Mouse (Mus musculus) urinary bladder, postnatal 25 days (tissue): ENCODE results near the gene Hmgb2.
"Not testable (repeated sequence)": the region's sequence is repeated elsewhere in the genome, so short reads cannot be mapped to it uniquely, and the experiment has no call there.

Experiments used
- DNase-seq: peaks from one replicate; pipeline ENCODE4 v3.0.0; 2022; ENCODE audit warnings: low spot score

Hmgb2 gene

DNA sequence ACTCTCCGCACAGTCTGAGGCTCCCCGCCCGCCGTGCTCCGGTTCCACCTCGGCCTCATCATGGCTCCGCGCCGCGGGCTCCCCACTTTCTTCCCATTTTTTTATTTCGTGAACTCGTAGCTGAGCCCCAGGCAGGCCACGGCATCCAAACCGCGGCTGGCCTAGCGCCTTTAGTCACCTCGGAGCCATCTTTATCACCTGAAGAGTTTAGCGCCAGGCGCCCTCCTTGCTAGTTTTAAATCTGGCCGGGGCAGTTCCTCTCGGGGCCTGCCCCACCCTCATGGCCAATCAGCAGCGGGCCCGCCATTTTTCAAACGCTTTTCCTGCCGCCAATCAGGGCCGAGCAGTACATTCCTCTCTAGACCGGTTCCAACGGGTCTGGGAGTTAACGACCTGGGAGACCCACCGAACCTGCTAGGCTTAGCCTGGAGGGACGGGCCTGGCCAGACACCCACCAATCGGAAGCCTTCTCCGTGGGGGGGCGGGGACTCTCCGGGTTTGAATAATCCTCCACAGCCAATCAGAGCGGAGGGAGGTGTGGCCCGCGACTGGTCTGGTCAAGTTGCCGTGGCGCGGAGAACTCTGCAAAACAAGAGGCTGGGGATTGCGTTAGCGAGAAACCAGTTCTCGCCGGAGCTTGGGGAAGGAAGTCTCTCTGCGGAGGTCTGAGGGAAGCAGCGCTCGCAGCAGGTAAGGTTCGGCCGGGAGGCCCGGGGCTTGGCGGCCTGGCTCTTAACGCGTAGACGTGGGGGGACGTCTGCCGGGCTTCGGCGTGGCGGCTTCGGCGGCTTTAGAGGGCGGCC lies at the start of gene Hmgb2:
Gene Hmgb2 (plus strand): TSS at position 592 of the 803 bp plus-strand sequence.
- DNase-seq = peak; percentile 98

DNA sequence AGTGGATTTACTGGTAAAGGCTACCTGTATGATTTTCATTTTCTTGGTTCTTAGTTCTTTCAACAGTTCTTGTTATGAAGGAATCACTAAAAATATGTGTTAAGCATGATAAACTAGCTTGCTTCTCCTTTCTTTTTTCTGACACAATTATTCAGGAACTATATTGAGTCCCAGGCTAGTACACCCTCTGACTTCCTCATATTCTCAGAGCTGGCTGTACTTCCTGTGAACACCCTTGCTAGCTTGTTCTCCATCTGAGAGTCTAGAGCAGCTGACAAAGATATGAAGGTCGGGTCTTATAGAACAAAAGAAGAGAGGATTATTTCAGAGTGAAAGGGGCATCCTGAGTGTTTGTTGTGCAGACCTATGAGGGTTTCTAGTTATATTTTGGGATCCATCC lies 48.9 kb upstream of the Hmgb2 start:
- DNase-seq = no peak

DNA sequence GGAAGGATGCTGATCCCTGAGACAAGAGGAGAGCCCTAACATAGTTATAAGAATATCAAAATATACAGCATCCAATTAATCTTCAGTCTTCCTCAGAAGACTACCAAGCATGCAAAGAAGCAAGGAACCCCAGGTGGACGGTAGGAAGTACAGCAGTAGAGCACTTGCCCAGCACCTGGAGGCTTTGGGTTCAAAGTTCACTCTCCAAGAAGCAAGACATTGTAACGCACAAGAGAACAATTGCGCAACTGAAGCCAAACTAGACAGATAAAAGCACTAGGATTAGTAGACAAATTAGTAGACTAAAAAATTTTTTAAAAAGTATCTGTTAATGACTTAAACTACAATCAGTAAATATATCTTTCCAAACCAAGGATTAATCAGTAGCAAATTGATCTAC lies 48.0 kb upstream of the Hmgb2 start:
- DNase-seq = no peak

DNA sequence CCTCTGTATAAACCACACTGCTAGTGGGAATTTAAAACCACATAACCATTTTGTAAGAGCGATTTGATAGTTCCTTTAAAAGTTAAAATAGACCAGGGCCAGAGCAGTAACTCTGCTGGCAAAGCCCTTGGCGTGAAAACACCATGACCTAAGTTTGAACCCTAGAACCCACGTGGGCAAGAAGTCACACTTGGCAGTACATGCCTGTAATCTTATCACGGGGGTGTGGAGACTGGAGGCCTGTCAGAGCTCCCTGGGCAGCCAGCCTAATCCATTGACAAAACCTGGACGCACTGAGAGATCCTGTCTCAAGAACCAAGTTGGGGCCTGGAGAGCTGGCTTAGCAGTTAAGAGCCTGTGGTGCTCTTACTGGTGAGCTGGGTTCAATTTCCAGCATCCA lies 43.1 kb upstream of the Hmgb2 start:
- DNase-seq = peak; percentile 43

DNA sequence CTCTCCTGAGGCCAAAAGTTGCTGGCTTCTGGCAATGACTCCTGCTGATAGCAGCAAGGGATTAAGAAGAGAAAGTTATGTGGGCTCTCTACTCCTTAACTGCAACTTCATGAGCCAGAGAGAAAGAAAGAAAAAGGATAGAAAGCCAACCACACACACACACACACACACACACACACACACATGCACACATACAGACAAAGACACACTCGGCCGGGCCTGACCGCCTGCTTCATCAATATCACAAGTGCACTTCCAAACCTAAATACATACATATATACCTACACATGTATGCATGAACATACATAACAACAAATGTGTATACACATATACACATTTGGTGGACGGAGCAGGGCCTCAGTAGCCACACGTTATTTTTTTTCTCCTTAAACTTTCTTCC lies 40.8 kb upstream of the Hmgb2 start:
- DNase-seq = no peak

DNA sequence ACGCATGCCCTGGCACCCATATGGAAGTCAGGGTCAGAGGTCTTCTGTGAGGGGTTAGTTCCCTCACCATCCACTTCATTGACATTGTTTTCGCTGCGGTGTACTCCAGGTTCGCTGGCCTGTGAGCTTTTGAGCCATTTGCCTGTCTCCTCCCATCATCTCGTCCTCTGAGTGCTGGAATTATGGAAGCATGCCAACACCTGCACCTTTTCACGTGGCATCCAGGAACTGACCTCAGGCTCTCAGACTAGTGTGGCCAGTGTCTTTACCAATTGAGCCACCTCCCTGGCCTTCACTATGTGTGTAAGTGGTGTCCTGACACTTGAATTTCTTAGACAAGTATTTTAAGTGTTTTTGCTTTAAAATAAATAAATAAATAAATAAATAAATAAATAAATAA lies 38.0 kb upstream of the Hmgb2 start:
- DNase-seq = no peak

DNA sequence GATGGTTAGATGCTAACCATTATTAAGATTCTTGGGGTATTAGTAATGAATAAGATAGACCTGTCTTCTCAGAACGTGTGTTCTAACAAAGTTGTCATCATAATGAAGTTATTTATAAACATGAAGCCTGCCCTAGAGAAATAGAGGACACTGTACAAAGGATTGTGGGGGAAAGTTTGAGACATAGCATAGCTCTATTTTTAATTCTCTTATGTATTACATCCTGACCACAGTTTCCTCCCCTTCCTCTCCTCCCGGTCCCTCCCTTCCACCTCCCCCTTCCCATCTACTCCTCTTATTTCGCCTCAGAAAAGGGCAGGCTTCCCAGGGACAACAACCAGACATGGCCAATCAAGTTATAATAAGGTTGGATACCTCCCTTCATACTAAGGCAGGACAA lies 33.3 kb upstream of the Hmgb2 start:
- no peak for DNase-seq

DNA sequence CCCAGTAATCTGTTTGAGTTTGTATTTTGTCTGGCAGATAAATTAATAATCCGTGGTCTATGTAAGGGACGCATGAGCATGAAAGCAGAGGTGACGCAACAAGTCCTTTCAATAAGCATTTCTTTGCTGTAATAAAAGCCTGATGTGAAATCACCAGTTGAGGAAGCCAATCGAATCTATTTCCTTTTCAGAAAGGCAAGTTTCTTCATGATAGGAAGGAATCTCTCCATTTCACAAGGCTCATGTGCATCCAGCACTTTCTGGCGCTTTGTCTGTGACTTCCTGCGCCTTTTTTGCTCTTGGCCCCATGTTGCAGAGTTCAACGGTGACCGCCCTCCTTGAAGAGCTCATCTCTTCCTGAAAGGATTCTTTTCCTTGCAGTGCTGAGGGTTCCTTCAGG lies 32.0 kb upstream of the Hmgb2 start:
- no peak for DNase-seq

DNA sequence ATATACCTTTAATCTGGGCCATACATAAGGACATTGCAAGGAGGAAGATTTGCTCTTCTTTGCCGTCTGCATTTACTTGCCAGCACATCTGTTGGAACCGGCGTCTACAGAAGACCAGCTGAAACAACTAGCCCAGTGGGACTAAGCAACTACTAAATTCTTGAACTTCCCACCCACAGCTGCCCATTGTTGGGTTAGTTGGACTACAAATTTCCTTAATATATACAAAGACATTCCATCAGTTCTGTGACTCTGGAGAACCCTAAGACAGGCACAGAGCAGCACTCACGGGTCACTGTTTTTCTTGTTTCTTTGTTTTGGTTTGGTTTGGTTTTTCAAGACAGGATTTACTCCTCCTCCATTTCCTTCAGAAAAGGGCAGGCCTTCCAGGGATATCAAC lies 31.1 kb upstream of the Hmgb2 start:
- DNase-seq = no peak

DNA sequence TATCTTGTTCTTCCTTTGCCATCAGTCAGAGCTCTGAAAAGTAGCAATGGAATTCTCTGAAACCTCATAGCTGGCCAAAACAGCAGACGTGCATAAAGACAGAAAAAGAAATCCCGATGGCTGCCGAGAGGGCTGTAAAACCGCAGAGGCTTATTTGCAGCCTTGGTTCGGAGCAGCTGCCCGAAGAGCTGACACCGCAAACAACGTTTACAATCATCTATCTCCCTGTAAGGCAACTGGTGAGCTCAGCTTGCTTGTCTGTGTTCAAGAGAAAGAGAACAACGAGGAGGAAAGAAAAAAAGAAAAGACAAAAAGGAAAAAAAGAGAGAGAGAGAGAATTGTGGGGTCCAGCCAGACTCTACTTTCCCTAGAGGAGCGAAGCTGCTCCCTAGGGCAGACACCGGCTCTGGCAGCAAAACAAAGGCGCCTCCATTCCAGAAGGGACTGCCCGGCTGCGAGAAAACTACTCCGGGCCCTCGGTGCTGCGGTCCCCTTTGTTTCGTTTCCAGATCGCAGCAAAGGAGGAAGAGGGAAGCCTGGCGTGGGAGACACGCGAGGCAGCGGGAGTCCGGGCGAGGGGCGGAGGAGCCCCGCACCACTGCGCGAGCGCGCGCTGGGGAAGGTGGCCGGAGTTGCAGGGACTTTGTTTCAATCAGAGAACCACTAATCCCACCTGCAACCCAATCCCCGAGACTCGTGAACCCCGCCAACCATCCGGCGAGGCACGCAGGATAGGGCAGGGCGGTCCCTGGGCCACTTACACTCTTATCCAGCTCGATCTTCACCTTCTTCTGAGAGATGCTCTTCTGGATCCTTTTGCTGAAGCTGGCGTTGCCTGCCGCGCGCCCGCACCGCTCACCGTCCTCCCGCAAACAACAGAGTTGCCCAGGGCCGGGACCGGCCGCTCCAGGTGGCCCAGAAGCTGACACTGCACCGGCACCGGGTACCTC lies 24.9 kb upstream of the Hmgb2 start:
- DNase-seq = peak; percentile 31

DNA sequence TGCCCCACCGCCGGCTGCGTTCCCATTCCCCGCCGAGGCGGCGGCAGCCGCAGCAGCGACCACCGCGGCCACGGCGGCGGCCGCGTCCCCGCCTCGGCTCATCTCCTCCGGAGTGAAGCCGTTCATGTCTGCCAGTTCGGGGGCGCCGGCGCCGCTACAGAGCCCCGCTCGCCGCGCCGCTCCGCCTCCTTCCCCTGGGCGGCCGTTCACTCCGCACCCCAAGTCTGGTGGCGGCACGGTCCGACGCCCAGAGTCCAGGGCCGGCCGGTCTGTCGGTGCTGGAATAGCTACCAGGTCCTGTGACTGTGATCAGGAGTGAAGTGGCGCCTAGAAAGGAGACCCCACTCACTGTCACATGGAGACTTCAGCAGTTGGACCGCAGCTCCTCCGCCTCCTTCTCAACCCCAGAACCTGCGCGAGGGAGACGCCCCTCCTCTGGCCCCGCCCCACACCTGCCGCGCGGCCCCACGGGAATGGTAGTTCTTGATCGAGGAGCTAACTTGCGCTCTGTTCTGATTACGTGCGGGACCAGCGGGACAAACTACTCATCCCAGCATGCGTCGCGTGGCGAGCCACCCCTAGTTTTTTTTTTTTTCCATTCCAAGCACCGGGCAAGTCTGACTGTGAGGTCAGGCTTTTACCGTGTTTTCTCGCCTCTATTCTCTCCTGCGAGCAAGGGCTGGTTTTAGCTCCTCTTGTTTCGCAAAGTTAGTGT lies 24.1 kb upstream of the Hmgb2 start, which contains the start of gene Sap30:
Gene Sap30 (minus strand): TSS at position 420 of the 715 bp plus-strand sequence.
- peak; percentile 94 for DNase-seq

DNA sequence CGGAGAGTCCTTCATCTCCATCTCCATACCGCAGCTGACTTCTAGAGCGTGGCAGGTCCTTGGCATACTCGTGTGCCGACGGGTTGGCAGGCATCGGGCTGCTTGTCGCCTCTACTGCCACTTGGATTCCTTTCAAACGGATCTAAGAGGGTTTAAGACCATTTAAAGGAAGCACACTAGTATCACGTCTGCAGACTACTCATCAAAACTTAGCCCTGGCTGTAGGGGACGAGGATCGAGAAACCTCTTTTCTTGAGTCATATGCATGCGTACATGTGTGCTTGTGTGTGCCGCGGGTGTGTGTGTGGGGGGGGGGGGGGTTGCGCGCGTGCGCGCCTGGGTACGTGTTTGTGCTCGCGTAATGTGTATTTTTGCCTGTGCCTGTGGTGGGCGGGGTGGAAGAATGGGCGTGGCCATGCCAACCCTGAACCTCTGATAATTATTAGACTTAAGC lies 23.4 kb upstream of the Hmgb2 start:
- DNase-seq = peak; percentile 29

DNA sequence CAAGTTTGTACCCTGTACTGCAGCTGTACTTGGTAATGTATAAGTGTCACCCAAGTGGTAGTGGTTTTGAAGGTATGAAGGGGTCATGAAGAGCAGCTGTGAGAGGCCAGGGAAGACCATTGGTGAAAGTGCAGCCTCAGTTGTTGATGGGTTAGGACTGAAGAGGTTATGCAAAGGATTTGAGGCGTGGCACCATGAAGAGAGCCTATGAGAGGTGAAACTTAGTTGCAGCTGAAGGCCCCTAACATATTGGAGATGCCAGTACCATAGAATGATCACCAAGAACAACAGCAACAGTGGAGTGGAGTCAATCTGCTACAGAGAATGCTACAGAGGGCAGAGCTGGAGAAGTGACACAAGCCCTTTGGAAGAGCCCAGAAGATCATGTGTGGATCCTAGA lies 22.3 kb upstream of the Hmgb2 start:
- no peak for DNase-seq

DNA sequence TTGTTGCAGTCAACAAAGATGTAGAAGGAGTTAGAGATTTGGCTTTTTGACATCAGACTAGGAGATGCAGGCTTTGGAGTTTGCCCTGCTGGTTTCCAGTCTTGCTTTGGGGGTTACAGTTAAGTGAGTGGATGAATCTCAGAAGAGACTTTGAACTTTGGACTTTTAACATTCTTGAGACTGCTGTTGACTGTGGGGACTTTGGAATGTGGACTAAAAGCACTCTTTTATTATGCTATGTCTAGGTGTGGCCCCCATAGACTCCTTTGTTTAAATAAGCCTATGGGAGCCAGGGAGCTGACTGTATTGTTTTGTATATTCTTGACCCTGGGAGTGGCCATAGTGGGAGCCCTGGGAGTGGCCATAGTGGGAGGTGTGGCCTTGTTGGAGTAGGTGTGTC lies 21.8 kb upstream of the Hmgb2 start:
- no peak for DNase-seq

DNA sequence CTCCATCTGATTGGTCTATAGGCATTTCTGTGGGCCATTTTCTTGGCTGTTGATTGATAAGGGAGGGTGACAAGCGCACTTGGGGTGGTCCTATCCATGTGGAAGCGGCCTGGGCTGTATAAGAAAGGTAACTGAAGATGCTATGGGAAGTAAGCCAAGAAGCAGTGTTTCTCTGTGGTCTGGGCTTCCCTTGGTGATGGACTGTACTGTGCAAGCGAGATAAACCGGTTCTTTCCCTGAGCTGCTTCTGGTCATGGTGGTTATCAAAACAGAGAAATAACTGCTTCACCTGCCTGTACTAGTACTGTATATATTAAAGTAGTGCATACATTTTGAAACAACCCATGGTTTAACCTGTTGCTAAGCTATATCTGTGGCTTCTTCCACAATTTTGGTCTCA lies 19.8 kb upstream of the Hmgb2 start:
- no peak for DNase-seq

DNA sequence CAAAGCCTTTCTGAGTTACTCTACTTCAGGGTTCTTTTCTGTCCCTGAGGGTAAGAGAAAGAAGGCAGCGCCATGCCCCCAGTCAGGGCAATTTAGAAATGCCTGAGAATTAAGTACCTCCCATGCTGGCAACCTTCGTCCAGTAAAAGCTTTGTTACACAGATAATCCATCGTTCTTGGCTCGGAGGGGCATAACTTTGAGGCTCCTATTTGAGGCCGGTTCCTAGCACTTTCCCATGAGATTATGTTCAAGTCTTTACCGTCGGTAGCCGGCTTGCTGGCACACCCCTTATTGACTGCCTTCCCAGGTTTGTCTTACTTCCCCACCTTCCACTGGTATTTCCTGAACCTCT lies 13.2 kb upstream of the Hmgb2 start:
- no peak for DNase-seq

DNA sequence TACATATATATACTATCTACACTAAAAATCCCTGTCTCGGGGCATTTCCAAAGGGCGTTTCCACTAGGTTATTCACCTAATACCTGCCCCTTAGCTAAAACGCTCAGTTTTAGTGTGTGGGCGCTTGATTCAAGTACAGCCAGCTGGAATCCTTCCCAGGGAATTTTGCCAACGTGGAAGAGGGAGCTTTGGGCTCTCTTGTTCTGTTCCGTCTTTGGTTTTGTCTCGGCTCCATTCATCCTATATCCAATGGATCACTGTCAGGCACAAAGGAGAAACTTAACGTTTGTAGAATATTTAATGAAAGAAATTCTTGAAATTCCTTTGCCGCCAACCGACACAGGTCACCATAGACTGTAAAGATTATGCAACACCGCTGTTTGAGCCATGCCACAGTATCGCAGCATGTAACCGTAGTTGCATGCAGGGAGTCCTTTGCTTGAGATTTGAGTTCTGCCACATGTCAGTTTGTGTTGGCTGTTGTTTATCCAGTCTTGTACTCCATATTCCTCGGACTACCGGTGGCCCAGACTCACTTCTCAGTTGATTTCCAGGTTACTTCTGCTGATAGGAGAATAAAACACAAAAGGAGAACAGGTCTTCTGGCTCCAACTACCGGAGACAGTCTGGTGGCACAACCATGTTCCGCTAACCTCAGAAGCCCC lies 12.7 kb upstream of the Hmgb2 start:
- peak; percentile 38 for DNase-seq

DNA sequence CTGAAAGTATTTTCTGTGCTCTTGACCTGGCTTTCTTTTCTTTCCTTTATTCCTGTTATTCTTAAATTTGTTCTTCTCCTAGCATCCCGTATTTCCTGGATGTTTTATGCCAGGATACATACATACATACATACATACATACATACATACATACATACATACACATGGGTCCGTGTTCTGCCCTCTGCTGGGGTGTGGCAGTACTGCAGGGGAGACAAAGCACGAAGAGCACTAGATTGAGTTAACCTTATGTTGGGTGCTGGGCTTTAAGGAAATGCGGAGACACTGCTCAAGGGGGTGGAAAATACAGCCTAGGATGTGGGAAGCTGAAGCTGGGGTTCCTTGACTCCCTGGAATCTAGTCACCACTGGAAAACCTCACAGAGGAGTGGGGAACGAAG lies 8.1 kb upstream of the Hmgb2 start:
- peak; percentile 67 for DNase-seq

DNA sequence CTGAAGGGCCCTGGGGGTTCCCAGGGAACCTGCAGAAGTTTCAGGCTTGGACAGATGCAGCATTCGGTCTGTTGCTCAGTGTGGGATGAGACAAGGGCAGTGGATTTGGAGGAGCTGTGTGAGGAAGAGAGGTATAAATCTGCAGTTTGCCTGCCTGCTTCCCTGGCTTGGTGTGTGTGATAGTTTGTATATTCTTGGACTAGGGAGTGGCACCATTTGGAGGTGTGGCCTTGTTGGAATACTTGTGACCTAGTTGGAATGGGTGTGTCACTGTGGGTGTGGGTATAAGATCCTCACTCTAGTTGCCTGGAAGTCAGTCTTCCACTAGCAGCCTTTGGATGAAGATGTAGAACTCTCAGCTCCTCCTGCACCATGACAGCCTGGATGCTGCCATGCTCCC lies 6.2 kb upstream of the Hmgb2 start:
- not testable (repeated sequence) for DNase-seq

DNA sequence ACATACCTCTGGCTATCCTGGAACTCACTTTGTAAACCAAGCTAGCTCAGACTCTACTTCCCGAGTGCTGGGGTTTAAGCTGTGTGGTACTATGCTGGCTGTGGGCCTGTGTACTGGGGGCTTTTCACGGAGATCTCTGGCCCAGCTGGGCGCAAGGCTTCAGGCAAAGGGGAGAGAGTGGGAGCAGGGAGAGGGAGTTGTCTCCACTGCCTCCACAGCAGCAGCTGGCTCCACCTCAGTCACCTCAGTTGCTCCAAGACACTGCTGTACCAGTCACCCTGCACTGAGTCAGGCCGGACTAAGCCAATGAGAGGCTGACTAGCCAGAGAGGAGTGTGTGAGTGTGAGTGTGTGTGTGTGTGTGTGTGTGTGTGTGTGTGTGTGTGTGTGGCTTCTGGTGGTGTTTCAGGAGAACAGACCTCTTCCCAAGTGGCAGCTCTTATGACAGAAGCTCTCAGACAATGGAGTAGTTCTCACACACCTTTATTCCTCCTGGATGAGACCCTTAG lies 4.1 kb upstream of the Hmgb2 start:
- no peak for DNase-seq

DNA sequence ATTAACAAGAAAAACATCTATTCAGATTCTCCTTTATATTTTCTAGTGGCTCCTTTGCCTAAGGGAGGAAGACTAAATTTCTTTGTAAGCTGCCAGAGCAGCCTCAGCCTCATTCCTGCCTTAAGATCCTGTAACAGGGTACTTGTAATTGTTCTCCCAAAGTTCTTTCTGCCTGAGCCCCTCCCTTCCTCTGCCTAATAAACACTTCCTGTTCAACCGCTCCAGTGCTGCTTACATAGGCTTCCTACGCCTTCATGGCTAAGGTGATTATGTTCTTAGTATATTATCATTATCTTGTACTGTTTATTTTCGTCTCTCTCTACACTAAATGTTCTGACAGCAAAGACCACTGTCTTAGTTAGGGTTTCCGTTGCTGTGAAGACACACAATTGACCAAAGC lies 3.0 kb upstream of the Hmgb2 start:
- no peak for DNase-seq
